In the genomic region with DNA sequence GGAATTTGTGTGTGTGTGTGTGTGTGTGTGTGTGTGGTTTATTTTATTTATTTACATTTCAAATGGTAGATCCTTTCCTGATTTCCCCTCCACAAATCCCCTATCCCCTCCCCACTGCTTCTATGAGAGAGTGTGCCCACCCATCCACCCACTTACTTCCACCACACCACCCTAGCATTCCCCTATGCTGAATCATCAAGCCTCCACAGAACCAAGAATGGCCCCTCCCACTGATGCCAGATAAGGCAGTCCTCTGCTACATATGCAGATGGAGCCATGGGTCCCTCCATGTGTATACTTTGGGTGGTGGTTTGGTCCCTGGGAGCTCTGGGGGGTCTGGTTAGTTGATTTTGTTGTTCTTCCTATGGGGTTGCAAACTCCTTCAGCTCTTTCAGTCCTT, we compare ENCODE assay signal across 23 mouse cellular contexts.
A peak's percentile ranks its signal among the peaks of the same experiment; 100 is the strongest.
DNase-seq lines count a peak whose midpoint lies in the region; ATAC-seq and TF ChIP-seq lines count a peak whose summit lies in the region.
"Had no signal": no experiment of that assay in that cellular context is flagged by ENCODE, and none has a peak within 500 bp of the region (broad histone marks: within the 10 kb centered on the region; RNA-seq: fewer than 3 reads in every experiment).

No protein-coding gene starts in this region.

- TF ChIP-seq EP300 in MEL (IDR thresholded peaks at IDR 0.05; ENCODE audit: low read depth in 1 of 2, low read length in 2 of 2): no peak

- TF ChIP-seq RAD21 in MEL (IDR thresholded peaks at IDR 0.05; ENCODE audit: low read depth, low read length): no peak

- no peak overlapping the region for H3K27ac ChIP-seq in MEL (ENCODE audit: control insufficient read depth, low read depth, low read length)
- H3K27ac ChIP-seq in liver, embryonic 13.5 days: no peak overlapping the region
- H3K27ac ChIP-seq in cerebellum, adult 2 months (ENCODE audit: insufficient read depth, low read length): no peak overlapping the region
- no peak overlapping the region for H3K27ac ChIP-seq in forebrain, embryonic 15.5 days (replicated peaks)
- H3K27ac ChIP-seq: embryonic facial prominence, embryonic 15.5 days; forebrain, embryonic 10.5 days; heart, embryonic 13.5 days; hindbrain, embryonic 15.5 days had no signal

- peak; percentile 67; the same call in 1 of the 2 replicates for ATAC-seq in liver, embryonic 13.5 days (ENCODE audit: low read depth)
- peak; percentile 52; the same call in 1 of the 2 replicates for ATAC-seq in megakaryocyte-erythroid progenitor cell, adult 5-6 weeks (replicated peaks; ENCODE audit: low FRiP score, low TSS enrichment, poor library complexity, severe bottlenecking)
- no peak for ATAC-seq in forebrain, embryonic 15.5 days (replicated peaks)
- ATAC-seq: CD4-positive, CD25-positive, alpha-beta regulatory T cell, adult 4 months; forebrain, embryonic 14.5 days had no signal

- no peak overlapping the region for H3K4me3 ChIP-seq in MEL (ENCODE audit: control insufficient read depth in 1 of 2, insufficient read depth in 1 of 2, low read depth in 2 of 2, low read length in 2 of 2)
- no peak overlapping the region for H3K4me3 ChIP-seq in liver, embryonic 13.5 days (replicated peaks)
- no peak overlapping the region for H3K4me3 ChIP-seq in cerebellum, adult 2 months (replicated peaks; ENCODE audit: insufficient read depth, low read depth, low read length)
- H3K4me3 ChIP-seq in forebrain, embryonic 15.5 days: no peak overlapping the region
- H3K4me3 ChIP-seq: embryonic facial prominence, embryonic 15.5 days; erythroblast, embryonic 14.5 days; forebrain, embryonic 10.5 days; heart, embryonic 13.5 days; hindbrain, embryonic 15.5 days had no signal

- TF ChIP-seq CTCF in MEL (IDR thresholded peaks at IDR 0.05 in 2 of 3, conservative IDR thresholded peaks at IDR 0.05 in 1 of 3; ENCODE audit: control insufficient read depth in 1 of 3, insufficient read depth in 1 of 3, low read depth in 2 of 3, low read length in 3 of 3, poor library complexity in 1 of 3, severe bottlenecking in 1 of 3): no peak
- no peak for TF ChIP-seq CTCF in cerebellum, adult 2 months (IDR thresholded peaks at IDR 0.05; ENCODE audit: borderline replicate concordance, insufficient read depth, low read depth, low read length)

- no peaks in the 10 kb centered on the region for H3K79me2 ChIP-seq in MEL (ENCODE audit: control insufficient read depth, insufficient read depth, low read length, poor library complexity)

- DNase-seq in 3T3-L1 (ENCODE audit: low read depth, low spot score) (peak; percentile 63), MEL (ENCODE audit: low read depth, low spot score) (peak; percentile 66)
- peak; percentile 1 for DNase-seq in liver, embryonic 13.5 days
- no peak for DNase-seq in cerebellum, adult 2 months
- DNase-seq: adrenal gland, adult 2 months; adrenal gland, postnatal 25 days; B cell, adult 2 months; cerebellum, adult 11-12 months; cerebellum, postnatal 14 days; embryo, embryonic 11 days; gastrocnemius, postnatal 36 days; heart, adult 11 months; heart, postnatal 36 days had no signal

- H3K4me2 ChIP-seq in liver, embryonic 13.5 days: no peak overlapping the region
- H3K4me2 ChIP-seq in forebrain, embryonic 15.5 days (replicated peaks): no peak overlapping the region
- H3K4me2 ChIP-seq: embryonic facial prominence, embryonic 15.5 days; heart, embryonic 13.5 days; hindbrain, embryonic 15.5 days had no signal

- H3K27me3 ChIP-seq in MEL (ENCODE audit: control insufficient read depth in 1 of 2, insufficient read depth in 2 of 2, low read length in 2 of 2): no peaks in the 10 kb centered on the region
- H3K27me3 ChIP-seq in liver, embryonic 13.5 days: no peaks in the 10 kb centered on the region
- no peaks in the 10 kb centered on the region for H3K27me3 ChIP-seq in cerebellum, adult 2 months (ENCODE audit: control insufficient read depth, insufficient read depth, low read length)
- no peaks in the 10 kb centered on the region for H3K27me3 ChIP-seq in forebrain, embryonic 15.5 days
- H3K27me3 ChIP-seq: embryonic facial prominence, embryonic 15.5 days; heart, embryonic 13.5 days; hindbrain, embryonic 15.5 days had no signal

- H3K9ac ChIP-seq in MEL (ENCODE audit: control insufficient read depth, low read depth, low read length, poor library complexity, severe bottlenecking): no peak overlapping the region
- H3K9ac ChIP-seq in liver, embryonic 13.5 days: no peak overlapping the region
- no peak overlapping the region for H3K9ac ChIP-seq in forebrain, embryonic 15.5 days (replicated peaks)
- H3K9ac ChIP-seq: embryonic facial prominence, embryonic 15.5 days; heart, embryonic 13.5 days; hindbrain, embryonic 15.5 days had no signal

- H3K4me1 ChIP-seq in MEL (ENCODE audit: control insufficient read depth in 1 of 2, insufficient read depth in 2 of 2, low read length in 2 of 2): no peaks in the 10 kb centered on the region
- H3K4me1 ChIP-seq in liver, embryonic 13.5 days (replicated peaks): no peaks in the 10 kb centered on the region; the same call in 1 of the 2 replicates
- H3K4me1 ChIP-seq in cerebellum, adult 2 months (ENCODE audit: control insufficient read depth, insufficient read depth, low read length): no peaks in the 10 kb centered on the region
- H3K4me1 ChIP-seq in forebrain, embryonic 15.5 days: no peaks in the 10 kb centered on the region
- H3K4me1 ChIP-seq: embryonic facial prominence, embryonic 15.5 days; forebrain, embryonic 10.5 days; heart, embryonic 13.5 days; hindbrain, embryonic 15.5 days had no signal

- H3K36me3 ChIP-seq in MEL (ENCODE audit: control insufficient read depth in 1 of 2, insufficient read depth in 2 of 2, low read length in 2 of 2): no peaks in the 10 kb centered on the region
- H3K36me3 ChIP-seq in liver, embryonic 13.5 days: no peaks in the 10 kb centered on the region
- no peaks in the 10 kb centered on the region for H3K36me3 ChIP-seq in forebrain, embryonic 15.5 days
- H3K36me3 ChIP-seq: embryonic facial prominence, embryonic 15.5 days; forebrain, embryonic 10.5 days; G1E; heart, embryonic 13.5 days; hindbrain, embryonic 15.5 days had no signal

- no peaks in the 10 kb centered on the region for H3K9me3 ChIP-seq in MEL (replicated peaks; ENCODE audit: insufficient read depth, low read length)
- H3K9me3 ChIP-seq in liver, embryonic 13.5 days (replicated peaks): no peaks in the 10 kb centered on the region
- H3K9me3 ChIP-seq in forebrain, embryonic 15.5 days: no peaks in the 10 kb centered on the region
- H3K9me3 ChIP-seq: embryonic facial prominence, embryonic 15.5 days; forebrain, embryonic 10.5 days; G1E; heart, embryonic 13.5 days; hindbrain, embryonic 15.5 days had no signal

- TF ChIP-seq POLR2A in MEL (IDR thresholded peaks at IDR 0.05; ENCODE audit: control insufficient read depth in 1 of 2, insufficient read depth in 1 of 2, low read depth in 1 of 2, low read length in 2 of 2, poor library complexity in 1 of 2): no peak
- no peak for TF ChIP-seq POLR2A in cerebellum, adult 2 months (IDR thresholded peaks at IDR 0.05; ENCODE audit: borderline replicate concordance, insufficient read depth, low read length)

TF ChIP-seq in MEL, 35 proteins besides CTCF, POLR2A, EP300 and RAD21:
- TF ChIP-seq GABPA (IDR thresholded peaks at IDR 0.05; ENCODE audit: low read depth, low read length) (no peak), GATA1 (IDR thresholded peaks at IDR 0.05; ENCODE audit: low read depth, low read length) (peak; percentile 57)

Comparison
In these comparisons a context has a peak if more than half of its experiments do, and no peak if none do; other contexts are left out.
1. DNase-seq: peak in 3T3-L1 (single experiment), MEL (single experiment) and liver, embryonic 13.5 days (single experiment); none in cerebellum, adult 2 months (0 of 2).